Mouse (Mus musculus) intestine, embryonic 16.5 days (tissue): ENCODE measurements at regions not wholly inside any gene's neighbourhood (a gene's known extent, or its start where the extent isn't known, plus 50 kb on each side); places are given as distances from the start of the nearest gene placed in this dataset.
"Not testable (repeated sequence)": the region's sequence is repeated elsewhere in the genome, so short reads cannot be mapped to it uniquely, and the experiment has no call there.

Experiments
- ATAC-seq: fragments of 200-750 bp; cut with Nextera tagmentation; 2 replicates; pipeline ENCODE4 v1.8.0; 2017; ENCODE audit warnings: moderate TSS enrichment, moderate library complexity
- H3K27ac ChIP-seq: fragments of 300-500 bp; sonication (generic); 2 replicates; pipeline ENCODE4 v1.5.1; 2014; ENCODE audit warnings: mild to moderate bottlenecking, low read length
- H3K27me3 ChIP-seq: fragments of 300-500 bp; sonication (generic); replicated peaks from 2 replicates; pipeline ENCODE4 v1.6.1; 2014; ENCODE audit warnings: low read length, control low read depth, mixed read lengths; ENCODE audit not compliant: control insufficient read depth, insufficient read depth
- H3K36me3 ChIP-seq: fragments of 300-500 bp; sonication (generic); 2 replicates; pipeline ENCODE4 v1.6.1; 2014; ENCODE audit warnings: low read length, control low read depth; ENCODE audit not compliant: control insufficient read depth, insufficient read depth
- H3K4me1 ChIP-seq: fragments of 300-500 bp; sonication (generic); 2 replicates; pipeline ENCODE4 v1.6.1; 2014; ENCODE audit warnings: low read length, control low read depth, mixed read lengths; ENCODE audit not compliant: control insufficient read depth, insufficient read depth
- H3K4me2 ChIP-seq: fragments of 300-500 bp; sonication (generic); 2 replicates; pipeline ENCODE4 v1.6.1; 2014; ENCODE audit warnings: low read depth, low read length, control low read depth
- H3K4me3 ChIP-seq: fragments of 300-500 bp; sonication (generic); 2 replicates; pipeline ENCODE4 v1.5.1; 2014; ENCODE audit warnings: mild to moderate bottlenecking, low read length
- H3K9ac ChIP-seq: fragments of 300-500 bp; sonication (generic); 2 replicates; pipeline ENCODE4 v1.6.1; 2014; ENCODE audit warnings: low read depth, low read length
- H3K9me3 ChIP-seq: fragments of 300-500 bp; sonication (generic); 2 replicates; pipeline ENCODE4 v1.6.1; 2016; ENCODE audit warnings: low read length, control low read depth; ENCODE audit not compliant: control insufficient read depth
- WGBS: fragments of 180-500 bp; shearing (Covaris S2); extraction: QIAGEN DNeasy Blood & Tissue Kit; methylation state at CpG from one replicate; pipeline ENCODE4 v1.1.7; 2014; 5-methylcytosine and 5-hydroxymethylcytosine counted together

DNA sequence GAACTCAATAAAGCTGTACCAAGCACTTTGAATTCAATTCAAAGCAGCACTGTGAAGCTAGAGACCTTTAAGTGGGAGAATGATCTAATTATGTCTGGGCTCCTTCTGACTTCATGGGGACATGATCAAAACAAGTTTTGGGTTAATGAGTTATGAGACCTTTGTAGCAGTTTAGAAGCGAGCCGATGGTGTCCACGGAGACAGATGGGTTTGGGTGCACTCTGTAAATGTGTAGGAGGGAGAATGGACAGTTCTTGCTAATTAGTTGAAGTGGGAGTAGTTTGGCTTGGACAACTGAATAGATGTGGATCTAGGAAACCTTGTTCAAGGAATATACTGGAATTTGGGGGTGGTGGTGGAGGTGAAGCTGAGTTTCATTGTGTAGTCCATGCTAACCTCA, 186.3 kb upstream of the Cldn34b3 start:
- Histone ChIP-seq H3K9ac (no peak overlapping the region), H3K36me3 (no peaks in the 10 kb centered on the region), H3K4me2 (no peak overlapping the region), H3K4me1 (no peaks in the 10 kb centered on the region), H3K27ac (no peak overlapping the region), H3K9me3 (no peaks in the 10 kb centered on the region), H3K27me3 (no peaks in the 10 kb centered on the region), H3K4me3 (no peak overlapping the region)
- no peak for ATAC-seq
- 72% methylated on average over 3 of the region's 3 CpGs for WGBS

DNA sequence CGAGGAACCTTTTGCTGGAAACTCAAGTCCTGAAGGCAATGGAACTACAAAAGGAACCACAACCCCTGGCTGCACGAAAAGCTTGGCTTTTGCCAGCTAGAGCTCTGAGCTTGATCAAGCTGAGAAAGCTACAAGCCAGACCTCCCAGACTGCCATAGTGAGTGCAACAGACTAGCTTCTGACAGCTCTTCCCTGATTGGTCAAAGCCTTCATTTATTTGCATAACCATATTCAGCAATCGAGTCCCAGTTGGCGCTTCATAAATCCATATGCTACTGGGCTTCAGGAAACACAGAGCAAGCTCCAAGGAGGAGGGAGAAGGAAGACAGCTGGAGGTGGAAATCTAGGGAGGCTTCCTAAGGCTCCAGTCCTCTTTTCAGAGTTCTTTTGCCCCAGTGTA, 181.4 kb upstream of the Cldn34b3 start:
- H3K27me3 ChIP-seq, result no peaks in the 10 kb centered on the region
- WGBS, result 57% methylated on average over 4 of the region's 4 CpGs
- H3K9me3 ChIP-seq, result no peaks in the 10 kb centered on the region
- ATAC-seq, result no peak
- no peak overlapping the region for H3K27ac ChIP-seq
- no peaks in the 10 kb centered on the region for H3K36me3 ChIP-seq
- H3K4me1 ChIP-seq, result no peaks in the 10 kb centered on the region
- H3K4me2 ChIP-seq, result no peak overlapping the region
- H3K9ac ChIP-seq, result no peak overlapping the region
- H3K4me3 ChIP-seq, result no peak overlapping the region

DNA sequence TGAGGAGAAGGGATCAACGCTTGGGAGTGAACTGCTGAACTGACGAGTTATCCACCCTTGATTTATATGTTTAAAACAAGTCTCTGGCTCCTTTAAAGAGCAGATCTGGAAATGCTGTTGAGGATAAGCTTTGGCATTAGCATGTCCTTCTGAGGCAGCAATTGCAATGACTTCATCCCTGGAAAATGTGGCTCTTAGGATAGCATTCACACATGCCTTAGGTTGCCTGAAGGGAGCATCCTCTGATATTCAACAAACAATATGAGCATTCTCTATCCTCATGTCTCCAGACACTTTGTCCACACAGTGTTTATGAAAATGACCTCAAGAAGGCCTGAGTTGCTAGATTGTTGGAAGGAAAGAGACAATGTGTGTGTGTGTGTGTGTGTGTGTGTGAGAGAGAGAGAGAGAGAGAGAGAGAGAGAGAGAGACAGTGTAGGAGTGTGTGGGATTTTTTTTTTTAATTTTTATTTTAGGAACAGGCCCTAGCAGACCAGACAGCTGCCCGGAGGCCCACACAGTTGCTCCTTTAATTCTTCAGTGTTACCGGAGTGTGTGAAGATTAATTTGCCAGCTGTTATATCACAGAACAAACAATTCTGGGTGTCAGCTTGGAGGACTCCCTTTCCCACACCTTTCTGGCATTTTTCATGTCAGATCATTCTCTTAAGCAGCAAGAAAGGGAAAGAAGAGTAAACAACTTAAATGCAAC, 153.2 kb upstream of the Cldn34b3 start:
- Histone ChIP-seq H3K9ac (no peak overlapping the region), H3K27ac (peak overlapping the region; percentile 9; the same call in 1 of the 2 replicates), H3K27me3 (no peaks in the 10 kb centered on the region), H3K4me1 (no peaks in the 10 kb centered on the region), H3K36me3 (no peaks in the 10 kb centered on the region), H3K4me3 (no peak overlapping the region), H3K4me2 (no peak overlapping the region), H3K9me3 (no peaks in the 10 kb centered on the region)
- WGBS, result 36% methylated on average over 4 of the region's 4 CpGs
- no peak for ATAC-seq

DNA sequence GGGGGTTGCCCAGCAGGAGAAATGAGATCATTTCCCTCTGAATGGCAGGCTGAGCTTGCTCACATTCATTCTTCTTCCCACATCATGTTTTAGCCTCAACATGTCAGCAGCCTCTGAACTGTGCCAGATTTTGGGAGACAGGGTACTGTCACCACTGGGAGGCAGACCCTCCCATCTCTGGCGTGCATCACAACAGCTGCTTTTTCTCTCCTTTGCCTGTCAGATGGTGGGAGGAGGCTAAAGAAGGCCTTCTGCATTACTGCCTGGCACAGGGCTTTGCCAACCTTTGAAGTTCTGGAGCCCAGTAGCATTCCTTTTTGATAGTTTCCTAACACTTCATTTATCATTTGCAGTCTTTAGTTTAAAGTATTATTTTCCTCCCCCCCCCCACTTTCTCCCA, 148.0 kb upstream of the Cldn34b3 start:
- no peaks in the 10 kb centered on the region for H3K4me1 ChIP-seq
- no peak overlapping the region for H3K4me2 ChIP-seq
- no peaks in the 10 kb centered on the region for H3K9me3 ChIP-seq
- 41% methylated on average over 1 of the region's 1 CpGs for WGBS
- H3K36me3 ChIP-seq, result no peaks in the 10 kb centered on the region
- no peak overlapping the region for H3K27ac ChIP-seq
- H3K27me3 ChIP-seq, result no peaks in the 10 kb centered on the region
- no peak overlapping the region for H3K9ac ChIP-seq
- ATAC-seq, result no peak
- H3K4me3 ChIP-seq, result no peak overlapping the region

DNA sequence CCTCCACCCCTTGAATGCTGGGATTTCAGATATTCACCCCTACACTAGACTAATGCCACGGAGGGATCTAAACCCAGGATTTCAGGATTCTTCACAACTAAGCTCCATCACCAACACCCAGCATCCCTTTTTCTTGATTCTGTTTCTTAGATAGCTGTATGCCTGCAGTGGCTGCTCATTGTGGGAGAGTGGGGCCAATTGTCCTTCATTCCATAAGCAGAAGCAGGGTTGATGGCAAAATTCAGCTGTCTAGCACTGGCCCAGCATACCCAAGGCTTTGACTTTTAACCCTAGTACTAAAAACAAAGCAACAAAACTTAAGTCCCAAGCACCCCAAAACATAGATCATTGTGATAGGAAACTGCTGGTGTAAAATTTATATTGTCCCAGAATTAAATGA, 147.5 kb upstream of the Cldn34b3 start:
- Histone ChIP-seq H3K27ac (no peak overlapping the region), H3K4me1 (no peaks in the 10 kb centered on the region), H3K27me3 (no peaks in the 10 kb centered on the region), H3K9me3 (no peaks in the 10 kb centered on the region), H3K9ac (no peak overlapping the region), H3K36me3 (no peaks in the 10 kb centered on the region), H3K4me3 (no peak overlapping the region), H3K4me2 (no peak overlapping the region)
- no peak for ATAC-seq
- WGBS, result 78% methylated on average over 1 of the region's 1 CpGs

DNA sequence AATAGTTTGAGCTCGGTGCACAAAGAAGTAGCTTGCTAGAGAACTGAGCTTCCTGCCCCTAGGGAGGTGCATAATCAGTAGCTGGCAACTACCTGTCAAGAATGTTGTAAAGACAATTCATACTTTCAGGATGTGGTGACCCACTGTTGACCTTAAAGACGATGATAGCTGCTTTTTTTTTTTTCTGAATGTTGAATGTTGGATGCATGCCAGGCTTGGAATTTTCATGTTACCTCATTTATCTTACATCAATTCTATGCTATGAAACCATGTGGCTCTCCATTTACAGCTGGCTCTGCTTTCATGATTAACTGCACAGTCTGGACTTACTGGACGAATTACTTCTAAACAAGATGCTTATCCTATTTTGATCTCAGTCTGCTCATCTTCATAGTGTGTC, 143.2 kb upstream of the Cldn34b3 start:
- Histone ChIP-seq H3K9me3 (no peaks in the 10 kb centered on the region), H3K4me3 (no peak overlapping the region), H3K27ac (no peak overlapping the region), H3K9ac (no peak overlapping the region), H3K4me1 (no peaks in the 10 kb centered on the region), H3K36me3 (no peaks in the 10 kb centered on the region), H3K27me3 (no peaks in the 10 kb centered on the region), H3K4me2 (no peak overlapping the region)
- no peak for ATAC-seq
- WGBS, result 39% methylated on average over 3 of the region's 3 CpGs

DNA sequence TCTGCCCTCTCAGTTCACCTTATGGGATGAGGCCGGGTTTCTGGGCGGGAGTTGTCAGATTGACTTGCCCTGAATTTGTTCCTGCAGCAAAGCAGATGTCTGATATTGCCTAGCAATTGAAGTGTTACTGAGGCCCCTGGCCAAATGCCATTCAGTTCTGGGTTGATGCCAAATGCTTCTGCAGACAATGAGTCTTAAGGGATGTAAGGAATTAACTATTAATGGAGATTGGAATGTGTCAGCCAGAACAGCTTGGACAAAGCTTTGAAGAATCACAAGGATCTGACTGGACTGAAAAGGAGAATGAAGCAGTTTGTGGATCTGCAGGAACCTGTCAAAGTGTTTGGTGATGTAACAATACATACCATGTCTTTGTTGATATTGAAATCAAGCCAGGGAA, 140.7 kb upstream of the Cldn34b3 start:
- H3K4me2 ChIP-seq, result no peak overlapping the region
- no peak for ATAC-seq
- no peak overlapping the region for H3K27ac ChIP-seq
- no peaks in the 10 kb centered on the region for H3K27me3 ChIP-seq
- H3K36me3 ChIP-seq, result no peaks in the 10 kb centered on the region
- no peak overlapping the region for H3K9ac ChIP-seq
- H3K4me3 ChIP-seq, result no peak overlapping the region
- no peaks in the 10 kb centered on the region for H3K4me1 ChIP-seq
- whole genome bisulfite sequencing, result 45% methylated on average over 2 of the region's 2 CpGs
- H3K9me3 ChIP-seq, result no peaks in the 10 kb centered on the region

DNA sequence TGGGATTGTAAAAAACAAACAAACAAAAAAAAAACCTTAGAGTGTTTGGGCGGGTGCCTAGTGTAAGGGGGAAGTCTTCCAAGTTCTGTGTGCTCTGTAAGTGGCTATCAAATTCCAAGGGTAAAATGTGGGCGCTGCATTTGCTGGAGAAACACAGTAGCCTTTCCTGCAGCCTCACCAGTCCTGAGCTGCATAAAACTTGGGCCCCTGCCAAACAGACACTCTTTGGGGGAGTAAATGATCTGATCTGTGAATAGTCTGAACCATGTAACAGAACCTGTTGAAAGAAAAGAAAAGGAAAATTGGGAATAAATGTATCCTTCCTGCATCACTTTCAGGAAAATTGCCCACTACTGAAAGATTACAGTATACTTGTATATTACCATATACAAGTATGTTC, 126.4 kb upstream of the Cldn34b3 start:
- Histone ChIP-seq H3K27ac (no peak overlapping the region), H3K36me3 (no peaks in the 10 kb centered on the region), H3K4me3 (no peak overlapping the region), H3K4me1 (no peaks in the 10 kb centered on the region), H3K9me3 (no peaks in the 10 kb centered on the region), H3K9ac (no peak overlapping the region), H3K4me2 (no peak overlapping the region), H3K27me3 (no peaks in the 10 kb centered on the region)
- 54% methylated on average over 2 of the region's 2 CpGs for WGBS
- ATAC-seq, result no peak

DNA sequence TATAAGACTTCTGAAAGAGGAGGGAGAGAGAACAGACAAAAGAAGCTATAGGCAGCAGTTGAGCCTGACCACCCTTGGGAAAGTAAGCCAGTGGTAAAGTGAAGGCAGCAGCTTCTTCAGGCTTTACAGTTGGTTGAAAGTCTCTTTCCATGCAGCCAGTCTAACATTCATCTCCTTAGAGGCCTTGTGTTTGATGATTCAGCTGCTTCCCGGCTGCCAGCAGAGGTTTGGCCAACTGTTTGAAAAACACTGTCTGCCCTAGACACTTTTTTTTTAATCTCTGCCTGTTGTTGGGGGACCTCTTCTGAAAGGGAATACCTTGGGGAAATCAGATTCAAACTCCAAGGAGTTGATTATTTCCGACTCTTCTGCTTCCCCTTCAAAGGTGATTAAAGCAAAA, 123.1 kb upstream of the Cldn34b3 start:
- no peaks in the 10 kb centered on the region for H3K9me3 ChIP-seq
- H3K27me3 ChIP-seq, result no peaks in the 10 kb centered on the region
- no peak overlapping the region for H3K4me2 ChIP-seq
- H3K4me3 ChIP-seq, result no peak overlapping the region
- ATAC-seq, result no peak
- no peak overlapping the region for H3K9ac ChIP-seq
- no peaks in the 10 kb centered on the region for H3K36me3 ChIP-seq
- H3K4me1 ChIP-seq, result no peaks in the 10 kb centered on the region
- 60% methylated on average over 2 of the region's 2 CpGs for WGBS
- no peak overlapping the region for H3K27ac ChIP-seq

DNA sequence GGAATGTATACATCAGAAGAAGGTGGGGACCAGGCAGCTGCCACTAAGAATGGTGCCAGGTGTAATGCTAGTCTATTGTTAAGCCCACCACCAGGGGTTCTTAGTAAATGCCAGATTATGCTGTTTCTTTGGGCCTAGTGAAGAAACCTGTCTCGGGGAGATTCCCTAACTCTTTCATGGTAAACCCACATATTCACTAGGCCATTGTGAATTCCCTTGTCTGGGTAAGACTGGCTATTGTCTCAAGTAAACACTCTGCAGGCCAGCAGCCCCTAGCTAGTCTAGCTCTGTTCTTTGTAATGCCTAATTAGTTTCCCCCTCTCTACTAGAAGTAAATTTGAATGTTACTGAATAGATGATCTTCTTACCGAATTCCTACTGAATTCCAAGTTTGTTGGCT, 89.3 kb upstream of the Cldn34b3 start:
- H3K9me3 ChIP-seq, ATAC-seq, H3K27me3 ChIP-seq, H3K36me3 ChIP-seq, H3K27ac ChIP-seq, H3K4me3 ChIP-seq, H3K4me2 ChIP-seq, H3K4me1 ChIP-seq, H3K9ac ChIP-seq: not testable (repeated sequence)
- 73% methylated on average over 2 of the region's 2 CpGs for WGBS
